In the genomic region with DNA sequence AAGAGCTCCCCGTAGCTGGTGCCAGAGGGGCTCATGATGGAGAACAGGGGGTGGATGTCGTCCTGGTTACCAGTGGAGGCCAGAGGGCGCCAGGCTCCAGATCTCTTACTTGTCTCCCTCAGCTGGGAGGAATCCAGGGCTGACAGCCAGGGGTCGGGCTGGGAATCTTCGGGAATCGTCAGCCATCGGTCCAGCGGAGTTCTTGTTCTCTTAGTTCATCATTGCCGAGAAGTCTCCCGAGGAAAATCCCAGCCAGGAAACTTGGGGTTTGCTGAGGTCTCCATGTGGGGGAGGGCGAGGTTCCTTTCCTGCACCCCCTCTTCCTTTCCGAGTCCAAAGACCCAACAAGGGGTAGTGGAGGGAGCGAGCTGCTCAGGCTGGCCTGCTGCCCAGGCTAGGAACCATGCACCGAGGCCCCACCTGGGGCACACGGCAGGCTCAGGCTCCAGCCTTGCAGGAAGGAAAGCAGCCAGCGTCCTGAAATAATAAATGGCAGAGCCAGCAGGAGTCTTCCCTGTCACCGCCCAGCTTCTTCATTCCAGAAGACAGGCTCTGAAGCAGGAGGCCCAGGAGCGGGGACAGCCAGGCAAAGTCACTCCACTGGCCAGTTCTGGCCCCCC, we compare ENCODE assay signal across 9 mouse cellular contexts. TPM values are rescaled to one million over a fixed set of nuclear protein-coding genes. Genes with fewer than 3 reads are reported as not detected.
DNase-seq lines count a peak whose midpoint lies in the region; ATAC-seq and TF ChIP-seq lines count a peak whose summit lies in the region.
"Had no signal": no experiment of that assay in that cellular context is flagged by ENCODE, and none has a peak within 500 bp of the region (broad histone marks: within the 10 kb centered on the region; RNA-seq: fewer than 3 reads in every experiment).

No protein-coding gene starts in this region.

- H3K27ac ChIP-seq in liver, postnatal 0 days (ENCODE audit: low read depth): 0 out of 2 replicates have a peak overlapping the region, but pooled peaks have one; percentile 22
- 0 out of 2 replicates have a peak overlapping the region, but pooled peaks have one; percentile 5 for H3K27ac ChIP-seq in forebrain, embryonic 13.5 days
- H3K27ac ChIP-seq in neural tube, embryonic 11.5 days (ENCODE audit: low read depth, low read length): no peak overlapping the region

- no peak for DNase-seq in liver, postnatal 0 days
- no peak for DNase-seq in liver
- DNase-seq in heart, postnatal 25 days (ENCODE audit: low spot score): peak; percentile 87
- peak; percentile 79 to 86 for DNase-seq in kidney, postnatal 4 days
- peak; percentile 58 for DNase-seq in neural tube, embryonic 11.5 days (ENCODE audit: low spot score)
- DNase-seq in frontal cortex, postnatal 14 days (ENCODE audit: low spot score in 2 of 2): no peak

- WGBS in liver, postnatal 0 days (ENCODE audit: insufficient replicate concordance): 28% methylated on average over 18 of the region's 18 CpGs
- WGBS in forebrain, embryonic 13.5 days: 9% methylated on average over 18 of the region's 18 CpGs
- WGBS in neural tube, embryonic 11.5 days: 10% methylated on average over 17 of the region's 18 CpGs

- no peaks in the 10 kb centered on the region for H3K4me1 ChIP-seq in liver, postnatal 0 days (ENCODE audit: insufficient read depth)
- peaks cover 30% of the 10 kb centered on the region for H3K4me1 ChIP-seq in forebrain, embryonic 13.5 days
- peaks cover 17% of the 10 kb centered on the region for H3K4me1 ChIP-seq in neural tube, embryonic 11.5 days (ENCODE audit: control insufficient read depth, insufficient read depth, low read length)

- H3K9me3 ChIP-seq in liver, postnatal 0 days (ENCODE audit: low read length): no peaks in the 10 kb centered on the region
- H3K9me3 ChIP-seq in forebrain, embryonic 13.5 days (replicated peaks): no peaks in the 10 kb centered on the region
- H3K9me3 ChIP-seq in neural tube, embryonic 11.5 days (ENCODE audit: control insufficient read depth, low read length): no peaks in the 10 kb centered on the region
- H3K9me3 ChIP-seq: G1E had no signal

- TF ChIP-seq EP300 in liver, postnatal 0 days (IDR thresholded peaks at IDR 0.05; ENCODE audit: low read depth): no peak

- no peak overlapping the region for H3K4me2 ChIP-seq in liver, postnatal 0 days (ENCODE audit: low read depth, low read length)
- peak overlapping the region; percentile 39 for H3K4me2 ChIP-seq in forebrain, embryonic 13.5 days
- peak overlapping the region; percentile 18 for H3K4me2 ChIP-seq in neural tube, embryonic 11.5 days (ENCODE audit: low read depth)

- TF ChIP-seq CTCF in liver, postnatal 0 days (IDR thresholded peaks at IDR 0.05; ENCODE audit: low read depth): no peak

- intact Hi-C loops in heart, postnatal 25 days (cut with DNase I): no loop called here

- H3K27me3 ChIP-seq in liver, postnatal 0 days (ENCODE audit: insufficient read depth, low read length): 0 out of 2 replicates have a peak, but pooled peaks cover 7% of the 10 kb centered on the region
- H3K27me3 ChIP-seq in forebrain, embryonic 13.5 days: peaks cover 13% of the 10 kb centered on the region
- no peaks in the 10 kb centered on the region for H3K27me3 ChIP-seq in neural tube, embryonic 11.5 days (ENCODE audit: control insufficient read depth, insufficient read depth, low read length)

- H3K36me3 ChIP-seq in liver, postnatal 0 days (replicated peaks; ENCODE audit: insufficient read depth, low read length): no peaks in the 10 kb centered on the region
- H3K36me3 ChIP-seq in forebrain, embryonic 13.5 days (ENCODE audit: poor library complexity, severe bottlenecking): no peaks in the 10 kb centered on the region
- H3K36me3 ChIP-seq in neural tube, embryonic 11.5 days (ENCODE audit: control insufficient read depth, insufficient read depth, low read length): no peaks in the 10 kb centered on the region
- H3K36me3 ChIP-seq: G1E had no signal

- no peak overlapping the region for H3K4me3 ChIP-seq in liver, postnatal 0 days (ENCODE audit: low read depth, low read length)
- no peak overlapping the region for H3K4me3 ChIP-seq in forebrain, embryonic 13.5 days
- no peak overlapping the region for H3K4me3 ChIP-seq in neural tube, embryonic 11.5 days (ENCODE audit: low read depth, low read length)

- no peak for ATAC-seq in liver, postnatal 0 days
- ATAC-seq in forebrain, embryonic 13.5 days: no peak
- ATAC-seq in neural tube, embryonic 11.5 days (ENCODE audit: insufficient read depth, low FRiP score, low TSS enrichment): no peak
- no peak for ATAC-seq in erythroblast, adult 5-6 weeks (replicated peaks; ENCODE audit: low FRiP score, poor library complexity, severe bottlenecking)

- no peak overlapping the region for H3K9ac ChIP-seq in liver, postnatal 0 days (replicated peaks)
- peak overlapping the region; percentile 26; the same call in 1 of the 2 replicates for H3K9ac ChIP-seq in forebrain, embryonic 13.5 days
- peak overlapping the region; percentile 38; the same call in 1 of the 2 replicates for H3K9ac ChIP-seq in neural tube, embryonic 11.5 days (ENCODE audit: low read length)

RNA-seq across cellular contexts. Expression of a gene that starts 12.5 kb away (rescaled TPM):
- polyA plus RNA-seq in liver, postnatal 0 days (2015; fragmentation: Nextera tagmentation; extraction: Ambion mirVana): 4.5 and 4.8 TPM in 2 replicates
- 2.9 and 3.9 TPM in 2 replicates for polyA plus RNA-seq in forebrain, embryonic 13.5 days (2015; fragmentation: Nextera tagmentation; extraction: Ambion mirVana)
- 10 to 100 TPM in 1 of 2 experiments, 1 to 10 TPM in 1; 8.7 to 11.8 TPM for total RNA-seq in heart, postnatal 25 days (2021)
- 6.9 and 7.5 TPM in 2 replicates for polyA plus RNA-seq in neural tube, embryonic 11.5 days (2014; fragmentation: Nextera tagmentation; extraction: Ambion mirVana)
- total RNA-seq in erythroblast, adult 5-6 weeks (2015; ENCODE audit: low replicate concordance): 0.19 TPM in 1 of 2 replicates, not detected in the other
- total RNA-seq in erythroblast, adult 5-6 weeks (2017; ENCODE audit: low replicate concordance): 0.43 TPM in 1 of 2 replicates, not detected in the other

RNA-seq across cellular contexts. Expression of a gene that starts 28.8 kb away (rescaled TPM):
- 37.6 and 41.7 TPM in 2 replicates for polyA plus RNA-seq in liver, postnatal 0 days (2015; fragmentation: Nextera tagmentation; extraction: Ambion mirVana)
- polyA plus RNA-seq in forebrain, embryonic 13.5 days (2015; fragmentation: Nextera tagmentation; extraction: Ambion mirVana): 0.52 and 0.66 TPM in 2 replicates
- 100 to 1,000 TPM; 101 to 111 TPM for total RNA-seq in heart, postnatal 25 days (2021)
- polyA plus RNA-seq in neural tube, embryonic 11.5 days (2014; fragmentation: Nextera tagmentation; extraction: Ambion mirVana): 6.5 and 7.4 TPM in 2 replicates
- not detected in 2 replicates for total RNA-seq in erythroblast, adult 5-6 weeks (2015; ENCODE audit: low replicate concordance)
- not detected in 2 replicates for total RNA-seq in erythroblast, adult 5-6 weeks (2017; ENCODE audit: low replicate concordance)
- polyA plus RNA-seq: G1E had no signal

RNA-seq across cellular contexts. Expression of a gene that starts 46.5 kb away (rescaled TPM):
- 48.6 and 50.2 TPM in 2 replicates for polyA plus RNA-seq in liver, postnatal 0 days (2015; fragmentation: Nextera tagmentation; extraction: Ambion mirVana)
- polyA plus RNA-seq in forebrain, embryonic 13.5 days (2015; fragmentation: Nextera tagmentation; extraction: Ambion mirVana): 9.7 and 11.3 TPM in 2 replicates
- 1 to 10 TPM; 1.9 to 4.3 TPM for total RNA-seq in heart, postnatal 25 days (2021)
- 7.2 and 7.6 TPM in 2 replicates for polyA plus RNA-seq in neural tube, embryonic 11.5 days (2014; fragmentation: Nextera tagmentation; extraction: Ambion mirVana)
- total RNA-seq in erythroblast, adult 5-6 weeks (2015; ENCODE audit: low replicate concordance): 226 and 246 TPM in 2 replicates
- total RNA-seq in erythroblast, adult 5-6 weeks (2017; ENCODE audit: low replicate concordance): 344 and 364 TPM in 2 replicates

Comparison
In these comparisons a context has a peak if more than half of its experiments do, and no peak if none do; other contexts are left out.
1. DNase-seq: peak in heart, postnatal 25 days (single experiment), kidney, postnatal 4 days (2 of 2) and neural tube, embryonic 11.5 days (single experiment); none in liver, postnatal 0 days (single experiment), liver (single experiment) and frontal cortex, postnatal 14 days (0 of 2).